Mouse (Mus musculus) monocyte, adult 2 months (primary cell): ENCODE data around the gene Zfp740.
"Not testable (repeated sequence)": the region's sequence is repeated elsewhere in the genome, so short reads cannot be mapped to it uniquely, and the experiment has no call there.

Experiments
- DNase-seq, 2 experiments: peaks; one replicate each; pipeline ENCODE4 v3.0.0; 2022; ENCODE audit warnings: low spot score in 2 of 2, low read depth in 1 of 2

The Zfp740 gene

DNA sequence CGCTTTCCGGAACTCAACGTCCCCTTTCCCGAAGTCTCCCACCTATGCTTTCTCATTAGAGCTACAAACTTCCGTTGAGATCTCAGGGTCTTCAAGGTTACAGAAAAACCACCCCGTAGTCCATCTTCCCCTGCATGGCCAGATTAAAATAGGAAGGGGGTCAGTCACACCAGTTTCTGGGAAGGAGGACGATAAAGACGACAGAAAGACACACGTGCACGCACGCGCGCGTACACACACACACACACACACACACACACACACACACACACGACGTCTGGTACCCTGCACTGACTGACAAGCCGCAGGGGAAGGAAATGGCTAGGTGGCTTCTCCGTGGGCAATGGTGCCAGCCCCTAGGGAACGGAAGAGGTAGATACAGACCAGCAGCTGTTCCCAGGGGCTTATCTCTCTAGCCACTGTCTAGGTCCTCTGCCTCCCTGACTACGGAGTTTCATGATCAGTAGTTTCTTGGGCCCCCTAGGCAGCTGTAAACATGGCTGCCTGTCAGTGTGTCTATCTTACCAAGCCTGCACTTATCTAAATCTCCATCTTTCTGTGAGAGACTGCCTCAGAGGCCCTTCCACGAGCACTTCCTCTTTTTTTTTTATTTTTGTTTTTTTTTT is 22.1 kb downstream of the Zfp740 start:
- DNase-seq, result peak in 1 of 2 experiments; percentile 32

DNA sequence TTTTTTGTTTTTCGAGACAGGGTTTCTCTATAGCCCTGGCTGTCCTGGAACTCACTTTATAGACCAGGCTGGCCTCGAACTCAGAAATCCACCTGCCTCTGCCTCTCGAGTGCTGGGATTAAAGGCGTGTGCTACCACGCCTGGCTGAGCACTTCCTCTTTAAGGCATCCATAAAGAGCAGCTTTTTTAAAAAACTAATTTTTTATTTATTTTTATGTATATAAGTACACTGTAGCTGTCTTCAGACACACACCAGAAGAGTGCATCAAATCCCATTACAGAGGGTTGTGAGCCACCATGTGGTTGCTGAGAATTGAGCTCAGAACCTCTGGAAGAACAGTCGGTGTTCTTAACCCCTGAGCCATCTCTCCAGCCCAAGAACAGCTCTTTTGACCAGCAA is 22.6 kb downstream of the Zfp740 start:
- DNase-seq, result not testable (repeated sequence)

DNA sequence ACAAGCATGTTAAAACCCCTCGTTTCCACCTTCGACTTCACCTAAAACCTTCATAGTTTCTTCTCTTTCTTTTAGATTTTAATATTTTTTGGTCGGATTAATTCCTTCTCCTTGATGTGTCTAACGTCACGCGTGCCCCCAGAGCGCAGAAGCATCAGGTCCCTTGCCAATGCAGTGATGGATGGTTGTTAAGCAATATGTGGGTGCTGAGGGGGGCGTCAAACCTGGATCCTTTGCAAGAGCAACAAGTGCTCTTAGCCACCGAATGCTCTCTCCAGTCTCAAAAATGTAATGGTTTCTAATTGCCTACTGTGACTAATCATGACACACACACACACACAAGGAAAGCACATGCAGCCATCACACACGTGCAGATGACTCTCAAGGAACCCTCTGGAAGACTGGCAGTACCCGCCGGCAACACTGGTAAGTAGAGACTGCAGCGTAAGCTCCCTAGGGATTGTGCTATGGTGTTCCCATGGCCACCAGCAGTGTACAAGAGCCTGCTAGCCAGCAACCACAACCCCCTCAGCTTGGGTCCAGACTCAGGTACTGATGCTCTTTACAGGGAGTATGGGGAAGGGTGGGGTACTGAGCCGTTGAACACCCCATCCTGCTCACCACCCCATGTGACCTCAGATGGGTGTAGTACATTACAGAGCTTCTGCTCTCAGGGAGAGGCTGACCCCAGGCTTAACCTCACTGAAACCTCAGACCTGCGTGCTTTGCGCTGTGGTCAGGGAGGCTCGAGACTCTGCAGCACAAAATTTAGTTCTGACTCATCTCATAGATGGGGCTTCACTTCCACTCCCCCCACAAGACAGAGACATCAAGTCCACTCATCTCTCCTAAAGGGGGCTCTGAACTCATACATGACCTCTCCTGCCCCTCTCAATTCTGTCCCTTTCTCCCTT is 27.6 kb downstream of the Zfp740 start:
- peak in 1 of 2 experiments; percentile 38 for DNase-seq

DNA sequence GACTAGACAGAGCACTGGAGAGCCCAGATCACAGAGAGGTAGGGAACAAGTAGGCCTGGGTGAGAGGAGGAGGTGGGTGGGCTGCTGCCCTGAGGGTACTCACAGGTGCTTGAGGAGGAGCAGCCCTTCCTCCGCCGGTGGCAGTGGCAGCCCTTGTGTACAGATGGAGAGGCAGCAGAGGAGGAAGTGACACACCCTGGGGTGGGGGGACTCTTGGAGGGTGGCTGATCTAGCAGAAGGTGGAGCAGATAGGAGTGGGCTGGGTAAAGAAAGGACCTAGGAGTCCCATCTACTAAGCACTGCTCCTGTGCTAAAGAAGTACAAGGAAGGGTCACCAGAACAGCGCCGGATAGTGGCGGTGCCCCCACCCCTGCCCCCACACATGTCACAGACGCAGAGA is 28.7 kb downstream of the Zfp740 start, which contains the start of gene Itgb7:
Gene Itgb7, minus strand, starts transcription at position 197 of the 400 bp plus-strand sequence.
- DNase-seq, result peak in 1 of 2 experiments; percentile 27

DNA sequence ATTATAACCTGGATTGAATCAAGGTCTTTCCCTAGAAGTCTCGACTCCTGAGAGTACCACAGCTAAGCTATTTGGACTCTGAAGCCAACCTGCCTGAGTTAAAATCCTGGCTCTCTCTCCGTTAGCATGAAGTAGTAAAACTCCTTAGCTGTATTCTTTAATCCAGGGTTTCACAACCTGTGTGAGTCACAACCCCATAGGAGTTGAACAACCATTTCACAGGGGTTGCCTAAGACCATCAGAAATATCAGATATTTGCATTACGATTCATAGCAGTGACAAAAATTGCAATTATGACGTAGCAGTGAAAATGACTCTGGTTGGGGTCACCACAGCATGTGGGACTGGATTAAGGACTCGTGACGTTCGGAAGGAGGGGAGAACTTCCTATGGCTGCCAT is 29.7 kb downstream of the Zfp740 start:
- DNase-seq, result no peak

DNA sequence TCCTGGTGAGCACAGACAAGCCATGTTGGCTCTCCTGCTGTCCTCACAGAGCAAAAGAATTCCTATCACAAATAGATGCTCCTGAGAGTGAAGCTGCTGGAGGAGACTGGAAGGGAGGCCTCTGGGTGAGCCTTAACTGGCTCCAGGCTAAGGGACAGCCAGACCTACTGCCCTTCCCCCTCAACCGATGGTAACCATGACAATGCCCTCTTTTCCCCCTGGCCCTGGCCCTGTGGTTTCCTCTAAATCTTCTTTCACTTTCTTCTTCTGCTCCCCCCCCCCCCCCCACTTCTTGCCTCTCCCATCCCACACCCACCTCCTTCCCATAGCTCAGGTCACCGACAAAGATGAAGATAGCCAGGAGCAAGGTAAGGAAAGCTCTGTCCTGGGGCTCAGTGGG is 30.8 kb downstream of the Zfp740 start:
- DNase-seq, result no peak

DNA sequence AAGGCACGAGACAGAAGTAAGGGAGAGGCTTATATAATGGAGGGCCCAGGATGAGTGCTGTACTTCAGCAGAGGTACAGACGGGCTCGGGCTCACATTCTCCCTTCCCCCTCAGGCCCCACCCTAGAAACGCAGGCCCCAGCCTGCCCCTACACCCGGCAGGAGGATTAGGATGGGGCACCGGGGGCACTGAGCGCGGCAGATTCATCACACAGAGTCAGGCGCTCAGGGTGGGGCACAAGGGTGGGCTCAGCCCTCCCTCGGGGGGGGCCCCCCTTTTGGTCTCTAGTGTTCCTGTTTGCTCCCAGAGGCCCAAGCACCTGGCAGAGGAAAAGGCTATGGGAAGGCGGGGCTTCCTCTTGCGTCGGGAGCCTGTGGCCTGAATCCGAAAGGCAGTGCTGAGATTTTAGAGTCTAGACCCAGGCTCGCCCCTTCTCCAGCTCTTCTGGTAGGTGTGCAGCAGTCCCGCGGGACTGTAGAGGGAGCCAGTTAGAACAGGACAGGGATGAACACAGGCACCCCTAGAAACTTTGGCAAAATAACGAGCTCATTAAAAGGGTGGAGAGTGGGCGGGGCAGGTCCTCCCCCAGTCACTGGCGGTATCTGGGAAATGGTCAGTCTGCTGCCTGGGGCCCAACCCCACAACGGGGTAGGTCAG is 32.5 kb downstream of the Zfp740 start:
- DNase-seq, result no peak

DNA sequence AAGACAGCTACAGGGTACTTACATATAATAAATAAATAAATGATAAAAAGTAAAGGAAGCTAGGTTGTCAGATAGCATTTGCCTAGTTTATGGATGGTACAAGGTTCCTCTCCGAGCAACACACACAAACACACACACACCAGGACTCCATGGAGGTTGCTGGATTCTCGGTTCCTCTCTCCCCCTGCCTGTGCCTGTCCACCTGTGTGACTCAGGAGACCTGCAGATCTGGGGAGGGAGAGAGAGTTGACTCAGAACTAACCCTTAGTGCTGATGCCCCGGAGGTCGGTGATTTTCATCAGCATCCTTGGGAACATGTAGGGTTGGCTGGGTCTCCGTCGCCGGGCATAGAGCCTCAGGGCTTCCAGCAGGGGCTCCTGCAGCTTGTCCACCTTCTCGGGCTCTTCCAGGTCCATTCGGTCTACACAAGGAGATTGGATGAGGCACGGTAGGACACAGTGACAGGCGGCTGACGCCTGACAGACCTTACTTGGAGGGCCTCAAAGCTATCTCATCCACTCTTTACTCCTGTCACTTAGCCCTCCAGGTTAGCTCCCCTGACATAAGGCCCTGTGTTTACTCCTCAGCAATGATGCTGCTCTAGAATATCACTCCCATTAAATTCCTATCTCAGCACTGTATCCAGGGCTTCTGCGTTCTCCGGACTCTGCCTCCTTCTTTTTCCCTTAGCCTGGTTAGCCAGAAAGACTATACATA is 35.7 kb downstream of the Zfp740 start:
- DNase-seq, result no peak

DNA sequence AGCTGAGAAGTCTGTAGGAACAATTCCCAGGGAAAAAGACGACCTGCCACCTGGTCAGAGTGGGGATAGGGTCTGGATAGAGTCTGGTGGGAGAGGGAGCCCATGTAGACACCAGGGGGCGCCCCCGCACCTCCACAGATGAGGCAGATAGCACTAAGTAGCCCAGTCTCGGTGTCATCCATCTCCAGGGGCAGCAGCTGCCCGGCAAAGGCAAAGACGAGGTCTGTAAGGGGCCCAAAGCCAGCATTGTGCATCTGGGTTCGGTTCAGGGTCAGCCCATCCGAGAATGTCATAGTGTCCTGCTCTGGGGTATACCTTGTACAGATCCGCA is 36.2 kb downstream of the Zfp740 start:
- DNase-seq, result peak in 1 of 2 experiments; percentile 65

DNA sequence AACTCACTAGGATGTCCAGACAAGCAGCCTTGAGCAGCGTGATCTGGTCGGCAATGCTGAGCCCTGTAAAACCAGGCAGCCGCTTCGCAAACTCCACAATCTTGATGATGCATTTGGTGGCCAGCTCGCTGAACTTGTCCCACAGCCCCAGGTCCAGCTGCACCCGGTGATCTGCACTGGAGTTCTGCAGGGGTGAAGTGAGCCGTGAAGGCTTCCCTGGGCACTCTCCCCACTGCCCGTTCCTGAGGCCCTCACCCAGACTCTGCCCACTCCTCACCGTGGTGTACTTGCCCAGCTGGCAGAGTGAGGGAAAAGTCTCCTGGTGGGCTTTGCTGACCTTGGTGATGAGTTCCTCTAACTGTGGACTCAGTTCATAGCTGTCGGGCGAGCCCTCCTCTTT is 36.8 kb downstream of the Zfp740 start:
- no peak for DNase-seq

DNA sequence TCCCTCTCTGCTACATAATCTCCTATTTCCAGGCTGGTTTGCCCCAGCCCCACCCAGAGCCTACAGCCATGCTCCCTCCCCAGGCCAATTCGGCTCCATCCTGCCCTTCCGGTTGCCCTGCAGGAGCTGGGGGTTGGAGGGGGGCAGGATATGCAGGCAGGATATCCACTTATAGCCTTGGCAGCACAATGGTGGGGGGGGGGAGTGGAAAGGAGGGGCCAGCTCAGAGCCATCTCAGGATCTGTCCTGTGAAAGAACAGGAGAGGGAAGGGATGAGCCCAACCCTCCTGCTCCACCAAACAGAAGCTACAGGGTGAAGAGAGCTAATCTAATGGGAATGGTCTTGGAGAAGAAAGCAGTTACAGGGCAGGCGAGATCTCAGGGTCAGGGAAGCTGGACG is 37.6 kb downstream of the Zfp740 start:
- no peak for DNase-seq

DNA sequence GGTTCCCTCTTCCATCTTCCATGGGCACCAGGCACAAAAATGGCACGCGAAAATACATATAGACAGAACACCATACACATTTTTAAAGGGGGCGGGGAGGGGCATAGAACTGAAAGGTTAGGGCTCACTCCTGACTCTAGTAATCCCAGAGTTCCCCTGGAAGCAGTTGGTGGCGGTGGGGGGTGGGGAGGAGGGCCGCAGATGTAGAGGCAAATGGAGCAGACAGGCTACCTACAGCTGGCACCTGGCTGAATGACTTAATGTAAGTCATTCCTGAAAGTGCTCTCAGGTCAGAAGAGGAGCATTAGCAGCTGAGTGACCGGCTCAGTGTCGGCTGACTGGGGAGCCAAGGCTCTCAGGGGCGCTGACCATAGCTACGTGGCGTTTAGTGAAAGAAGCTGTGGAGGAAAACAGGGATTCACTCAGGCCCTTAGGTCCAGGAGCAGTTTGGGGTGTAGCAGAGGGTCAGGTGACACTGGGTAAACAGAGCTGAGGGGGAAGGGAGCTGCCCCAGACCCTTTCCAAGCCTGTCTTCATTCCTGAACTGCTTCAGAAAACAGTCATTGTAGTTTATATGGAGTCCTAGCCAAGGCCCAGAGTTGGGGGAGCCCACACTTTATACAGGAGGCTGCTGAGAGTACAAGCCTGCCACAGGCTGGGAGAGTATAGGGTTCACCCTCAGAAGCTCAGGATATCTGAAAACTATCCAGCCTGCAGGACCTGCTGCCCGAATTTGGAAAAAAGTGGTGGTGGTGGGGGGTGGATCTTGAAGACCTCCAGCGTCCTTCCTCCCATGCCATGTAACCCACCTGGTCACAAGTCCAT is 39.6 kb downstream of the Zfp740 start:
- no peak for DNase-seq

DNA sequence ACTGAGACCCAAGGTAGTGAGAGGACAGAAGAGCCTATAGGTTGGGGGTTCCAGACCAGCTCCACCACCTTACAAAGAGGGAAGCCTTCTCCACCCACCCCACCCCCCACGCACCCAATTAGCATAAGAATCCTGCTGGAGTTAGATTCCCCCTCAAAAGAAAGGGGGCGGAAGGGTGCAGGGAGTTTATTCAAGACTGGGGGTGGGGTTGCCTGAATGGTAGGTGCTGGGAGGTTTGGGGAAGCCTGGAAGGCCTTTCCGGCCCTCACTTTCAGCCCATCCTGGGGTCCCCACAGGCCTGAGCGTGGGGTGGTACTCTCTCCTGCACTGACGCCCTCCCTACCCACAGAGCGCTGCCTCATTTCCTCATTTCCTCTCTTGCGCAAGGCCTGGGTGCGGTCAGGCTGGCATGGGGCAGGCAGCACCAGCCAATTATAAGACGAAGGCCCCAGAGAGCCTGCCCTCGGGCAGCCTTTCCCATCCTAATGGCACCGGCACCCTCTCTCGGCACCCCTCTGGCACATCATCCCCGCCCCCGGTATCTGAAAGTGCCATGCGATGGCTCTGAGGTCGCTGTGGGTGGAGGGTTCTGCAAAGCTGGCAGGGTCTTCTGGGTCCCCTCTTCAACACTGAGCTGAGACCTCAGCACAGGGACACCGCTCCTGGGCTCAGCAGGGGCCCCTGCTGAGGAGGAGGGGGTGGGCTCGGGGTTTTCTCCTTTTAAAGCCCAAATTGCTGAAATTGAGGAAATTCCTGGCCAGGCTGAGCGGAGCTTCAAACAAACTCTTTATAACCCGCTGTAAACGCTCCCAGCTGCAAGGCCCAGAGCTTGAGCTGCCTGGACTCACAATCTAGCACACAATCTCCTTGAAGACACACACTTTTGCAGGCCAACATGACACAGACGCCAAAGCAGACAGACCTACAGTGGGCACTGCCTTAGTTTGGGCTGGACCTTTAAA is 40.5 kb downstream of the Zfp740 start:
- peak; percentile 84 to 87 for DNase-seq

DNA sequence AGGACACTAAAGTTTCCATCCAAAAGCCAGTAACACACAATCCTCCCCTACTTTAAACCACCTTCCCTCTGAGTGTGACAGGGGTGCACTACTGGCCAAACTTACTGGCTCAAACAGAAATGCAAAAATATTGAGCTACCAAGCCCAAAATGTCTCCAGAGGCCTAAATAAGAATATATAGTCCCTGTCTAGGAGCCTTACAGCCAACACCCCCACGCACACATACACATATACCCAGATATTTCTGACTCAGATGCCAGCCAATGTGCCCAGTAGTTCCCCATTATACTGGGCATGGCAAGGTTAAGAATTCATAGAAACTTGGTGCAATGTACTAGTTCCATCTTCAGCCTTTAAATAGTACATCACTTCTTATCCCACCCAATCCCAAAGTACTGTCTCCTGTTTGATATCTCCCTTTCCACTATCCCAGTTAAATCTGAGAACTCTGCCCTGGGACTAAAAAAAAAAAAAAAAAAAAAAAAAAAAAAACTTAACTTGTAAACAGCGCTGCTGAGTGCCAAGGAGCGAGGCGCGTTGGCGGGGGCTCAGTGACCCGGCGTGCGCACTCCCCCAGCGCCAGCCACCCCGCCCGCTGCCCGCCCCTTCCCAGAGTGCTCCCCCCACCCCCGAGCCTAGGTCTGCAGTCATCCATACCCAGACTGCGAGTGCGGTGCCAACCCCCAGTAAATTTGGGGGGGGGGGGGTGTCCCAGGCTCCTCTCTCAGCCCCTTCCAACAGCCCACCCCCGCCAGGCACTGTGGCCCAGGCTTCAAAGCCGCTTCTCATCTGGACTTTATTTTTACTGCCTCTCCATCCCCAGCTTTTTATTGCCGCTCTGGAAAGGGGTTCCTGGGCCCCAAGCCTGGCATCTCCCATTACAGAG is 41.5 kb downstream of the Zfp740 start:
- no peak for DNase-seq

DNA sequence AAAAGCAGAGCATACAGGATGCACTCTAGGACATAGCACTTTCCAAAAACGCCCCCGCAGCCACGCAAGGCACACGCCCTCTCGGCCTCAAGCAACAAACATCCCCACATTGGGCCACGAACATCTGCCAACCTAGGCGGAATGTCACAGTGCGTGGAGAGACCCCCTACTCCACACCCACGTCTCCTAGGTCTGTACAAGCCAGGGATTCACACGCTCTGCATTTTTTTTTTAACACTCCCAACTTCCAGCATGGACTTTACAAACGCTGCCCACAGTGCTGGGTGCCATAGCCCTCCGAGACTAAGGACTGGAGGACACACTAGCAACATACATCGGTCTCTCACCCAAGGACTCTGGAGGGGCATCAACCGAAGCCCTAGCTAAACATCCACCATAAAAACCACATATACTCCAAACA is 42.4 kb downstream of the Zfp740 start:
- DNase-seq, result no peak

DNA sequence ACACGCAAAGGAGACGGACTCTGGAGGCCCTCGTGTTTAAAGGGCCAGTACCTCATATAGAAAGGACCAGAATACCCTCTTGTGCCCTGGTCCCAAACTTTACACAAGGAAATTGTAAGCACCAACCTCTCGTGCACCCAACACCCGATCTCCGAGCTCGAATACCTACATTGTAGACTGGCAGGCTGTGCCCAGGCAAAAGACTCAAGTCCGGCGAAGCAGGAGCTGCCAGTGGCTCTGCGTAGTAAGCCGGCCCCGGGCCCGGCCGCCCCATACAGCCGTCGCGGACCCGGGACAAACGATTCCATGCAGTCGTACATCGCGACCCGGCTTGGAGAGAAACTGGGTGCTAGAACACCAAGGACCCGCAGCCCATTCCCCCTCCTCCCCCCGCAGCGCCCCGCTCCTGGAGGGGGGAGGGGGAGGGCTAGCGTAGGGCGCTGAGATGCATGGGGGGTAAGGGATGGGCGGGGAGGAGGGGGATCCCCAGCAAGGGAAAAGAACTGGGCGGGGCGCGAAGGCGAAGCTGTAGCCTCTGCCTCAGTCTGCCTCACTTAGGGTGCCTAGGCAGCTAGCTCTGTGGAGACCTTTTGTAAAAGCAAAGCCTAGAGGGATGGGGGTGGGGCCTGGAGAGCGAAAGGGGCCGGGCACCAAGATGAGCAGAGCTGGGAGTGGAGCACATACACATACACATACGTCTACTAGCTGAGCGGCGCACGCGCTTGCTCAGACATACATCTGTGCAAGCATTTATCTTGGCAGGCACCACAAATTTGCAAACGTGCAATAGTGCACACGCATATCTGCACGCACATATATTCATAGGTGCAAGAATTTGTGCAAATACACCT is 43.1 kb downstream of the Zfp740 start:
- peak in 1 of 2 experiments; percentile 65 for DNase-seq

DNA sequence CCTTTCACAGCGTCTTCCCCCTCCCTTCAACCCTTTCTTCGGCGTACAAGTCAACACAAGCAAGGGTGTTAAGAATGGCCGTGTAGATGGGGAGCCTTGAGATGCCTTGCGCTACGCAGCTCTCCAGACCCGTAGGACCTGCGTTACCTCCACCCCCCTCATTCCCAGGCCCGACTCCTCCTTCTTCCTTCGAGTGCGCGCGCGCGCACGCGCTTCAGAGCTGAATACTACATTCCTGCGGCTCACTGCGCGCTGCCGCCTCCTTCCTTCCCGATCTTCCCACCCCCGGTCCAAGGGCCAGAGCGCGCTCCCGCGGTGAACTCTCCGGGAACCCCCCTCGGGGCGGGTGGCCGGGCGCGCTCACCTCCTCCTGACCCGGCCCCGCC is 43.8 kb downstream of the Zfp740 start:
- DNase-seq, result peak in 1 of 2 experiments; percentile 78
